Mouse (Mus musculus): ENCODE results near the gene Gm8857. TPM values are rescaled to one million over a fixed set of nuclear protein-coding genes. Genes with fewer than 3 reads are reported as not detected.

The Gm8857 gene
- total RNA-seq (2023), result not detected in 2 replicates

GRCm38 (mm10) chr5:10947505-10947904 lies at the start of gene Gm8857, which contains the start of gene Gm8871:
Gene Gm8857 (plus strand): TSS chr5:10947807.
Gene Gm8871 (plus strand): TSS chr5:10947805.

Other genes starting within 250 kb of the Gm8857 start
- gene Gm8871, start within 50 bp of the Gm8857 start, total RNA-seq (2023), result not detected in 2 replicates
- not detected in 2 replicates for gene Gm8879, start 179.8 kb downstream of the Gm8857 start, total RNA-seq (2023)
- gene Gm5861, start 235.3 kb downstream of the Gm8857 start, total RNA-seq (2023), result not detected in 2 replicates

Measured in neutrophil, adult 65 days (primary cell).